Mouse (Mus musculus) thymus, adult 2 months (tissue): Measurements from ENCODE around the gene Mrpl43. TPM values are rescaled to one million over a fixed set of nuclear protein-coding genes. Genes with fewer than 3 reads are reported as not detected.

Experiments
- DNase-seq: peaks from one replicate; pipeline ENCODE4 v3.0.0; 2021
- H3K27ac ChIP-seq: fragments of 200-500 bp; 2 replicates; pipeline ENCODE4 v1.5.1; 2012; ENCODE audit warnings: low read length, control low read depth; ENCODE audit not compliant: control insufficient read depth, insufficient read depth
- H3K27me3 ChIP-seq: fragments of 200-500 bp; 2 replicates; pipeline ENCODE4 v1.6.1; 2012; ENCODE audit warnings: mild to moderate bottlenecking, low read length, moderate library complexity, mixed read lengths; ENCODE audit not compliant: control insufficient read depth, insufficient read depth
- H3K36me3 ChIP-seq: fragments of 200-500 bp; 2 replicates; pipeline ENCODE4 v1.6.1; 2012; ENCODE audit warnings: mild to moderate bottlenecking, low read length, moderate library complexity; ENCODE audit not compliant: control insufficient read depth, insufficient read depth
- H3K4me1 ChIP-seq: fragments of 200-500 bp; replicated peaks from 2 replicates; pipeline ENCODE4 v1.6.1; 2012; ENCODE audit warnings: low read length; ENCODE audit not compliant: control insufficient read depth, insufficient read depth
- H3K4me3 ChIP-seq: fragments of 200-500 bp; 2 replicates; pipeline ENCODE4 v1.5.1; 2012; ENCODE audit warnings: mild to moderate bottlenecking, low read length, control low read depth, moderate library complexity; ENCODE audit not compliant: control insufficient read depth, insufficient read depth
- CTCF ChIP-seq: fragments of 200-500 bp; IDR thresholded peaks from 2 replicates; pipeline ENCODE4 v1.5.1; 2012; ENCODE audit warnings: mild to moderate bottlenecking, control low read depth, low read length, moderate library complexity, borderline replicate concordance; ENCODE audit not compliant: control insufficient read depth, poor library complexity, insufficient read depth; ENCODE audit errors: extremely low read depth
- POLR2A ChIP-seq: fragments of 200-500 bp; IDR thresholded peaks from 2 replicates; pipeline ENCODE4 v1.6.1; 2012; ENCODE audit warnings: mild to moderate bottlenecking, low read length, control low read depth, moderate library complexity; ENCODE audit not compliant: control insufficient read depth, poor library complexity, insufficient read depth; ENCODE audit errors: extremely low read depth
- WGBS: fragments of 180-500 bp; shearing (Covaris S2); methylation state at CpG from one replicate; pipeline ENCODE4 v1.1.7; 2018; 5-methylcytosine and 5-hydroxymethylcytosine counted together
- polyA plus RNA-seq: library from polyadenylated mRNA; depleted of rRNA; stranded (reverse); fragments of >200 nt; gene quantifications from 2 replicates; pipeline ENCODE4 v1.2.3, GENCODE M21; 2012

The Mrpl43 gene
- polyA plus RNA-seq, 1 experiment, result 121 TPM

DNA sequence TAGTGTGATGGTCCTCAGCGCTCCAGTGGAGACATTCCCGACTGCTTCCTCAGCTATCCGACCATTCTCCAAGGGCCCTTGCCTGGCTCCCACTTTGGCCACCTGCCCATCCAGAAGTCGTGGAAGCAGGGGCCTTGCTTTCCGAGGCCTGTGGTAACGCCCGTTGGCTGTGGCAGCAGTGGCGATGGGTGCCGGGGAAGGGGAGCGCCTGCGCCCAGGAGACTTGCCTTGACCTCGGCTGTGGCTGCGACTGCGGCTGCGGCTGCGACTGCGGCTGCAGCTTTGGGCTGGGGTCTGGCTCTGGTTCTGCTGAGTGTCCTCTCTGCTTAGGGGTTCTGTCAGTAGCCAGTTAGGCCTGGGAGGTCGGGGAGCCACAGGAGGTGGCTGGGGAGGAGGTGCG is 22.5 kb upstream of the Mrpl43 start:
- H3K36me3 ChIP-seq, result no peaks in the 10 kb centered on the region

DNA sequence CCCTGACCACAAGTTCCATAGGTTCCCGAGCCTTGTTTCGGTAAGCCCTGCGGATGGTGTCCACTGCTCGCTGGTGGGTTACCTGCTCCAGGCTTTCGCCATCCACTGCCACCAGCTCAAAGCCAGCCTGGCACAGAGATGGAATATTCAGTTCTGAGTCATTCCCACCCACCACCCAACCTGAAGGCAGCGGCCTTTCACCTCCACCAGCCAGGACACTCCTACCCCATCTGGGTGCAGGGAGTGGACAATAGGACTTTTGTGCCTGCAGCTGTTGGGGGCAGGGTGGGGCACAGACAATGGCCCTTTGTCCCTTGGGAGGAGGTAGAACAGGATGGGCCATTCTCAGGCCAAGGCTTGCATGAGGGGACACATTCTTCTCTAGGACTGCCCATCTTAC is 21.6 kb upstream of the Mrpl43 start:
- TF ChIP-seq POLR2A (no peak), CTCF (no peak)
- Histone ChIP-seq H3K27me3 (no peaks in the 10 kb centered on the region), H3K4me1 (peaks cover 6% of the 10 kb centered on the region; the same call in 1 of the 2 replicates), H3K4me3 (no peak overlapping the region), H3K27ac (no peak overlapping the region), H3K36me3 (no peaks in the 10 kb centered on the region)
- DNase-seq, result no peak
- WGBS, result 97% methylated on average over 6 of the region's 6 CpGs

More for the DNA sequence above, 22.5 kb upstream of the Mrpl43 start:
- no peaks in the 10 kb centered on the region for H3K27me3 ChIP-seq
- TF ChIP-seq CTCF (no peak), POLR2A (no peak)
- no peak overlapping the region for H3K27ac ChIP-seq
- no peak for DNase-seq
- WGBS, result 89% methylated on average over 19 of the region's 19 CpGs
- H3K4me3 ChIP-seq, result no peak overlapping the region
- peaks cover 6% of the 10 kb centered on the region; the same call in 1 of the 2 replicates for H3K4me1 ChIP-seq

DNA sequence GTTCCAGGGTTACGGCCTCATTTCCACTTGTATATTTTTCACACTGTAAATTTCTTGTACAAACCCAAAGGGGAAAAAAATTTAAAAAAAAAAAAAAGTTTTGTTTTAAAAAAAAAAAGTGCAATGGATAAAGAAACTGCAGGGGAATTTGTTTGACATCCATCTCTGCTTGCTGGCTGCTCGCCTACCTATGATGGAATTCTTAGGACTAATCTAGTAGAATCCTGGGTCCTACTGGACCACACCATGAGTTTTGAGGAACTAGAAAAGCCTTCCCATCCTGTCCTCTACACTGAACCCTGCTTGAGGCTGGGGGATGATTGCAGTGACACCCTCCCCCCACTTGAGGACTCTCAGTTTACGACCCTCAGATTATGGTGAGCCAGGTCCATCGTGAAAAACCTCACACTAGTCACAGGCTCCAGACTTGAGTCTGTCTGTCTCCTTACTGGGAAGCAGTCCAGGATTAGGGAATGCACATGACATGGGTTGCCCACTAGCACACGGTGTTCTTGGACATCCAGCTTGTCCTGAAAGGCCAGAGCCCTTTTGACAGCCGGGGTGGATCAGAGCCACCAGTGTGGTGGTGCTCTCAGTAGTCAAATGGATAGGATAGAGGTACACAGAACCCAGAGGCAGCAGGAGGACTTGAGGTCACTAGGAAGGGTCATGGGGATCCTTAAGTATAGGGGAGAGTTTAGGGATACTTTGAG is 20.9 kb upstream of the Mrpl43 start:
- no peak overlapping the region for H3K27ac ChIP-seq
- no peaks in the 10 kb centered on the region for H3K27me3 ChIP-seq
- no peak overlapping the region for H3K4me3 ChIP-seq
- 86% methylated on average over 6 of the region's 6 CpGs for WGBS
- no peak for DNase-seq
- TF ChIP-seq POLR2A (no peak), CTCF (no peak)
- peaks cover 2% of the 10 kb centered on the region; the same call in 1 of the 2 replicates for H3K4me1 ChIP-seq
- no peaks in the 10 kb centered on the region for H3K36me3 ChIP-seq

DNA sequence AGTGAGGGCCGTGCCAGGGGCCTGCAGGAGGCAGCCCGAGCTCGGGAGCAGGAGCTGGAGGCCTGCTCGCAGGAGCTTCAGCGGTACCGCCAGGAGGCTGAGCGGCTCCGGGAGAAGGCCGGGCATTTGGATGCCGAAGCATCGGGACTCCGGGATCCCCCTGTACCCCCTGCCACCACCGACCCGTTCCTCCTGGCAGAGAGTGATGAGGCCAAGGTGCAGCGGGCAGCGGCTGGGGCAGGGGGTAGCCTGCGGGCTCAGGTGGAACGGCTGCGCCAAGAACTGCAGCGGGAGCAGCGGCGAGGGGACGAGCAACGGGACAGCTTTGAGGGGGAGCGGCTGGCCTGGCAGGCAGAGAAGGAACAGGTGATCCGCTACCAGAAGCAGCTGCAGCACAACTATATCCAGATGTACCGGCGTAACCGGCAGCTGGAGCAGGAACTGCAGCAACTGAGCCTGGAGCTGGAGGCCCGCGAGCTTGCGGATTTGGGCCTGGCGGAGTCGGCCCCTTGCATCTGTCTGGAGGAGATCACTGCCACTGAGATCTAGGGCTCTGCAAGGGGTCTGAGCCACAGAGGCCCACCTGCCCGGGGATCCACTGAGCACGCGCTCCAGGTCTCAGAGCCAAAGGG is 19.8 kb upstream of the Mrpl43 start:
- TF ChIP-seq CTCF (no peak), POLR2A (no peak)
- H3K36me3 ChIP-seq, result no peaks in the 10 kb centered on the region
- no peak for DNase-seq
- H3K27ac ChIP-seq, result no peak overlapping the region
- no peaks in the 10 kb centered on the region for H3K27me3 ChIP-seq
- WGBS, result 98% methylated on average over 37 of the region's 37 CpGs
- peaks cover 2% of the 10 kb centered on the region; the same call in 1 of the 2 replicates for H3K4me1 ChIP-seq
- H3K4me3 ChIP-seq, result no peak overlapping the region

DNA sequence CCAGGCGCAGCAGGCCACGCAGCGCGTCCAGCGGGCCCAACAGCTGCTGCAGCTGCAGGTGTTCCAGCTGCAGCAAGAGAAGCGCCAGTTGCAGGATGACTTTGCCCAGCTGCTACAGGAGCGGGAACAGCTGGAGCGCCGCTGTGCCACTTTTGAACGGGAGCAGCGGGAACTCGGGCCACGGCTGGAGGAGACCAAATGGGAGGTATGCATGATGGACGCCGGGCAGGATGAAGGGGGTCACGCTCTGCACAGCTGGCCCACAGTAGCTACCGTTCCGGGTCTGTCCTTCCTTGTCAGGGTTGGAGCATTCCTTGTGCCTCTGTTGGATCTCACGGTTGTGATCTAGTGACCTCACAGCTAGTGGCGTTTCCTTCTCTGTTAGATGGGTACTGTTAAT is 18.5 kb upstream of the Mrpl43 start:
- WGBS, result 97% methylated on average over 20 of the region's 20 CpGs
- no peaks in the 10 kb centered on the region for H3K4me1 ChIP-seq
- no peak for DNase-seq
- no peaks in the 10 kb centered on the region for H3K36me3 ChIP-seq
- H3K27ac ChIP-seq, result no peak overlapping the region
- no peak for TF ChIP-seq CTCF
- no peak for TF ChIP-seq POLR2A
- H3K4me3 ChIP-seq, result no peak overlapping the region
- H3K27me3 ChIP-seq, result no peaks in the 10 kb centered on the region

DNA sequence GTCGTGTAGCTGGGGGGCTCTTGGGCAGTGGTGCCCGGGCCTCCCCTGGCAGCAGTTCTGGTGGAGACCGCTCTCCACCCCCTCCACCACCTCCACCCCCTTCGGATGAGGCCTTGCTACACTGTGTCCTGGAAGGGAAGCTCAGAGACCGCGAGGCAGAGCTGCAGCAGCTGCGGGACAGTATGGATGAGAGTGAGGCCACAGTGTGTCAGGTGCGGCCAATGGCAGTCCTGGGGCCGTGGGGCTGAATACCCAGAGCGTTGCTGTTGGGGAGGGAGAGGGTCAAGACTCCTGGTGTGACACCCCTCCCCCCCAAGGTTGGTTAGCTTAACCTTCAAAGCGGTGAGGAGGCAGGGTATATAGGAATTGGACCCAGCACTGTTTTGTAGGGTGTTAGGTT is 17.8 kb upstream of the Mrpl43 start:
- no peak for DNase-seq
- 94% methylated on average over 11 of the region's 11 CpGs for WGBS
- no peak overlapping the region for H3K4me3 ChIP-seq
- no peaks in the 10 kb centered on the region for H3K36me3 ChIP-seq
- H3K27me3 ChIP-seq, result no peaks in the 10 kb centered on the region
- H3K27ac ChIP-seq, result no peak overlapping the region
- no peaks in the 10 kb centered on the region for H3K4me1 ChIP-seq
- TF ChIP-seq POLR2A (no peak), CTCF (no peak)
